Mouse (Mus musculus) ovary, postnatal 10 days (tissue): ENCODE results near the gene Slc24a2.

Experiments used
- DNase-seq: peaks from one replicate; pipeline ENCODE4 v3.0.0; 2022; ENCODE audit warnings: low spot score

Gene Slc24a2

DNA sequence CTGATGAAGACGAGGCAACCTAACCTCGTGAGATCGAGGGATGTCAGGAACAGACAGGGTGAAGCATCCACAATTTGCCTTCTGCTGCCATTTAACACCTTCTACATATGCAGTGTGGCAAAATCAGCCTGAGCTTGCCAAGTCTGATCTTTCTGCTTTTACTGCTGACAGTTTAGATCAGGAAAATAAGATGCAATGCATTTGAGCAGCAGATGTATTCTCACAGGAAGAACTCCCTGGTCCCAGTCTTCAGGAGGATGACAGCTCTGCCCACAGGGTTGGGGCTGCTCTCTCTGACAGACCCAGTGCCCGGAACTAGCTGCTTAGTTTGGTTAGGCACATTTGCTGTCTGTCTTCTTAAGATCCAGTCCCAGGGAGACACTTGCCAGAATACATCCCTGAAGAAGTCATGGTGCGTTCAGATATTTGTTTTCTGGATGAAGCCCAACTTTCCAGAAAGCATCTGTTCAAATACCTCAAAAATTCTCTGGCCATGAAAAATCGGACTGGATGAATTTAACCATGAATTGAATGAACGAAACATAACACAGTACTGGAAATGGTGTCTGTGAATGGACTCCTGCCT, 188.8 kb downstream of the Slc24a2 start:
- no peak for DNase-seq

DNA sequence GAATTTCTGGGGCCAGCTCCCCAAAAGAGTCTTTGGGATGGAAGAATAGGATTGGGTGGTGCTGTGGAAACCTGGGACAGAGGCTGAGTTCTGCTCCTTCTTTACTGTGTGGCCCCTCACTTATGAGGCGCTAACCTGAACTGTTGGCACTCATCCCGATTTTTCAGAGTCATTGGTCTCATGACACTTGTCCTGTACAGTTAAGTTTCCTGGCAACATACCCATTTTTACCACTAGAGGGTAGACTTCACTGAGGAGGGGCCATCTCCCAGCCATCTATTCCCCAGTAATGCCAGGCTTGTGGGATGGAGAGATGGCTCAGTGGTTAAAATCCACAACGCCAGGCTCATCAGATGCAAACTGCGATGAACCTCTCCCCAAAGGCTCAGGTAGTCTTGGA, 192.7 kb downstream of the Slc24a2 start:
- no peak for DNase-seq

DNA sequence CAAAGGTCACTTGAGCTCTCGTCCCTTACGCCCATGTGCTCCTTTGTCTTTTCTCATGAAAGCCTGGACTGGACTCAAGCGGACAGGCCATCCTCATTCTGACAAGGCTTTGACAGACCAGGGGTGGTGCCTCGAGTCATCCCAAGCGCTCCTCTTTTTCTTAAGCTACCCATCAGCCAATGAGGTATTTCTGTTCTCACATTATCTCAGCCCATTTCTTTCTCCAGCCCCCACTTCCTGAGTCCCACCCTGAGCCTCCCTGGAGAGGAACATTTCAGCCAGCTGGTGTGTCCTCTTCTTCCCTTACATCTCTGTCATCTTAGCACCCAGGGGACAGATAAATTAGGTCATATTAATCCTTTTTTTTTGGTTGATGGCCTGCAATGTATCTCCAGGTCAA, 193.8 kb downstream of the Slc24a2 start:
- no peak for DNase-seq

DNA sequence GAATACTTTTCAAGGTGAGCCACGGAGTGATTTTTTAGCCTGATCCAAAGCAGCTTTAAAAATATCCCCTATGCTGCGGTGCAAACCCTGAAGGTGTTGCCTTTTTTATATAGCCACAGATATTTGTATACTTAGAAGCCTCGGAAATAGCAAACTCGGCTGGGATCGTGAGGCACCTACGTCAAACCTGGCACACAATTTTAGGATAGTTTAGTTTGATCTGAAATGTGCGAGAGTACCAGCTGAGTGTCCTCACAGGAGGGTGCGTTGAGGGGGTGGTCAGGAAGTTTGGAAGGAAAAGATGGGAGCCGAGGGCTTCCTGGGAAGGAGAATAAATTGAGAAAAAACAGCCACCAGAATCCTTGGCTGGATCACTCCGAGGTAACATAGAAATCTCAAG, 194.6 kb downstream of the Slc24a2 start:
- no peak for DNase-seq

DNA sequence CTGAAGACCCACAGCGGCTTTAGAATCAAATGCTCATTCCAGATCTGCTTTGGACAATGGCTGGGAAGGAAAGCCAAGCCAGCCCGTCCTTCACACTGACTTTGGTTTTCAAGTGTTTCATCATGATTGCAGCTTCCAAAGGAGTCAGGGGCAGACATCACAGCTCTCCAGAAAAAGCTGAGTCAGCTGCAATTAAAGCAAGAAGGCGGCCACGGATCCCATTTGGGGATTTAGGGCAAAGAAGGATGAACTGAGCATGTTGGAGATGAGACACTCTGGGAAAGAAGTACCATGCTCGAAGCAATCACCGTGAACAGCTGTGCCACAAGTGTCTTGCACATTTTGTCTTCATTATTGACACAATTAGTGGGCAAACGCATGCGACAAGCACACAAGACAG, 197.6 kb downstream of the Slc24a2 start:
- no peak for DNase-seq

DNA sequence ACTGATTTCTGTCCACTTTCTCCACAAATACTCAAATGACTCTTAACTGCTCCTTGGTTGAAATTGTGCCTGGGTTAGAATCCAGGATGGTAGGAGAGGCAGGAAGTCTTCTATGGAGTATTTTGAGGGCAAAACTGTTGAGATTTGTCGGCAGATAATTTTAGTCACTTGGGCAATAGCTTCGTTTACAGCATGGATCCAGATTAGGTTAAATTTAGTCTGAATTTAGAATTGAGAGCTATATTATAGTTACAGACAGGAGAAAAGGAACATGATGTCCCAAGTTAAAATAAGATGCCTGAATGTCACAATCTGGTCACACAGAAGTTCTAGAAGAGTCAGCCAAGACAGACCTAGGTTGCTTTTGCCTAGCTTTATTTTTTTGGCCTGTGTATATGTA, 199.2 kb downstream of the Slc24a2 start:
- DNase-seq: no peak

DNA sequence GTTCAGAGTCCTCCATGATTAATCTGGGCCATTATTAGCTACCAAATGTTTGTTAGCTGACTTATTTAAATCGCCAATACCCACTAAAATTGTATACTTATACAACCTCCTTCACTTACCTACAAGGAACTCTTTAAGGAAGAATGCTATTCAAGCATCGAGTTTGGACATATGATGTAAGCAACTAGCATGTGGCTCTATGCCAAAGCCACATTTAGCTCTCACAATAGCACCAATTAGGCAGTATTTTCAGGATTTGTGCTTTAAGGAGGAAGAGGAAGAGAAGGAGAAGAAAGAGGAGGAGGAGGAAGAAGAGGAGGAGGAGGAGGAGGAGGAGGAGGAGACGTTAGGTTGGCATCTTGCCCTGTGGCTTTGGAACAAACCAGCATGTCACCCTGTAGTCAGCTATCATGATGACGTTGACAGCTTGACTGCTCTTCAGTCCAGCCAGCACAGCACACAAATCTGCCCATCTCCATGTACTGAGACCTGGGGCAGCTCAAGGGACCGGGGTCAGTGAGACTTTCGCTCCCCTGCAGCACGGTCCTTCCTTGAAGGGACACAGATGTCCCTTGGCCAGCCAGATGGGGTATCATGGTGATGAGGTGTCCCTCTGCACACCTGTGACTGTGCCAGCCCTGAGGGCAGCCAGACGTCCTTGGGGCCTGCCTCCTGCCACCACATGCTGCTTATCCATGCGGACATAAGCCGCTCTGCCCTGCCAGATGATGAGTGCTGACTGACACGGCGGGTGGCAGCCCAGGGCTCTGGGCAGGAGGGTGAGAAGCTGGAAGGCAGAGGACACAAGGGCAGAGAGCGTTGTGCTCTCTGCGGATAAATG, 203.7 kb downstream of the Slc24a2 start:
- no peak for DNase-seq

DNA sequence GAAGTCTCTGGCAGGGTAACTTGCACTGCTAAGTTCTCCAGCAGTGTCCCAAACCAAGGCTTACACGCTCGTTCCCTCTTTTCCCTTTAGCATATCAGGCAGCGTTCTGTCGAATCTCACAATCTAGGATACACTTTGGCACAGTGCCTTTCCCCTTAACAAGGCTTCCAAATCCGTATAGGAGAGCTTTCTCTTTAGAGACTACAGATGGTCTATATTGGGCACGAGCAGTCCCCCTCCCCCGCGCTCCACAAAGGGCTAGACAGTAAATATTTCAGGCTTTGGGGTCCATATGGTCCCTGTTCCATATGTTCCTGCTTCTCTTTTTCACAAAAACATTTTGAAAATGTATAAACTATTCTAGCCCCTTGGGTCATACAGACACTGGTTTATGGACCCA, 205.7 kb downstream of the Slc24a2 start:
- no peak for DNase-seq

DNA sequence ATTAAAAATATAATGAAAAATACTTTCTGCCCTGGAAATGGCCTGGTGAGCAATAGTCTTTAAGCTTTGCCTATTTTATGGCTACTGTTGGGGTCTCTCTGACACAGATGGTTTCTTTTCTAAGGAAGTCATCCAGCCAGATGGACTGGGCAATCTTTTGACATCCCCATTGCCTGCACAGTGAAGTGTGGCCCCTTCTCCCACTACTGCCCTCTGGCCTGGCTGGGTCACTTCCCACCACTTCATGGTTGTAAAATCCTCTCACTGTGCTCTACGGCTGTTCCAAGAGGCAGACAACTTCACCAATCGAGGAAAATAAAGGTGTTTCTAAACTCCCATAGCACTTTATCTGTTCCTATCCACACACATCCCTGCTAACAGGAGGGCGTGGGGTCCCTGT, 208.7 kb downstream of the Slc24a2 start:
- no peak for DNase-seq

DNA sequence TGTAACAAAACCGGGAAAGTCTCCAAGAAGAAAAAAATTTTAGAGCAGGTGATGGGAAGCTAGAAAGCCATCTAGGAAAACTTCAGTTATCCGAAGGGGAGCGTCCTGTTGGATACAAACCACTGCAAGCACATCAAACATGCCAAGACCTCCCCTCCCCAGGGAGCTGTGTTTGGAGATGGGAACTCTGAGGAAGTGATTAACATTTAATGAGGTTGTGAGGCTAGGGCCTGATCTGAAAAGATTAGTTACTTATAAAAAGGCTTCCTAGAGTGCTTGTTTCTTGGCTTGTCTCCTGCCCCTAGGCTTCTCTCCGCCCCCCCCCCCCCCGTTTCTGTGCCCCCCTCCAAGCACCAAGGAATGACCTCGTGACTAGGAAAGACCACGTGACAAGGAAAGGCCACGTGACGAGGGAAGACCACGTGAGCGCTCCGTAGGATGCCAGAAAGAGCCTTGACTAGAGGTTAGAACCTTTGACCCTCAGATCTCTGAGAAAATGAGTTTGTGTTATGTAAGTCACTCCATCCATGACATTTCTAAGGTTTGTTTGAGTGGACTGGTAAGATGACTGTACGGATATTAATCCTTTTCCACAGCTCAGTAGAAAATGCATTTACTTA, 210.7 kb downstream of the Slc24a2 start:
- no peak for DNase-seq

DNA sequence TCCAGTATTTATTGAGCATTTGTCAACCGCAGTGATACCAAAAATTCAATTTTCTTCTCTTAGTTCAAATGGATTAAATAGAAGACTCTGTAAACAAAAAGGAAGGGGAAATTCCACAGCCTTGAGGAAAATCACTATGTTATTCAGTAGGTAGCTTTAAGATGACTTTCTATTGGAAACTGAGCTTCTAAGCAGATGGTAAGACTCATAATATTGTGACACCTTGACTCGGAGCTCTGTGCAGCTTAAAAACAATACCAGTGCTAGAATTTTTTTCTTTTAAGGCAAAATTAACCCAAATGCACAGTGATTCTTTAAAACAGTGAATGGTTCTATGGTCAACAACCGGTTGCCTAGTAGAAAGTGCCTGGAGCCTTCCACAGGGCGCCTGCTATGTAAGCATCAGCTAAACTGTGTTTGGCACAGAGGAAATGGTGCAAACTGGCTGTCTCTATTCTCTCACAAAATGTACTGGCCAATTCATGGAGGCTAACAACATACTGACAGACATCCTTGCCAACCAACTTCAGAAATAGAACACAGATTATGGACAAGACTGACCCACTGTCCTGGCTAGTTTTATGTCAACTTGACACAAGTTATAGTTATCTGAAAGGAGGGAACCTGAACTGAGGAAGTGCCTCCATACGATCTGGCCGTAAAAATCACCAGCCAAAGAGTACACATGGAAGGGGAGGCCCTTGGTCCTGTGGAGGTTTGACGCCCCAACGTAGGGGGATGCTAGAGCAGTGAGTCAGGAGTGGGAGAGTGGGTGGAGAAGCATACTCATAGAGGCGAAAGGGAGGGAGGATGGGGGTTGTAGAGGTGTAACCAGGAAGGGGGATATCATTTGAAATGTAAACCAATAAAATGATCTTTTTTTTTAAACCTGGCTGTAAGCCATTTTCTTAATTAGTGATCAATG, 211.9 kb downstream of the Slc24a2 start:
- no peak for DNase-seq

DNA sequence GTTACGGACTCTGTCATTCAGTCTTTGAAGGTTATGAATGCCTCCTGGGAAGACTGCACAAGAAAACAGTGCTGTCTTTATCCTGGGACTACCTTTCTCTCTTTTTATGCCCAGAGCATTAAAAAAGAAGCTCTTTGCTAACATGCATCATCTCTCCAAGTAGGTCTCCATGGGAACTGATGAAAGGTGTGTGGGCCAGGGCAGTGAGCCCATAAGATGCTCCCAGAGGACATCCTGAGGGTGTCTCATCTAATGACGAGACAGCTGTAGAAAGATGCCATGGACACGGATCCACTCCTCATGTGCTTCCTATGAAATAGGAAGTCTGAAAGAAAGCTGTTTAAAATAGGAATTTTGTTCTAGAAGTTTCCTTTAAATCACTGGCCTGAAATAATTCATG, 212.8 kb downstream of the Slc24a2 start:
- DNase-seq: no peak

DNA sequence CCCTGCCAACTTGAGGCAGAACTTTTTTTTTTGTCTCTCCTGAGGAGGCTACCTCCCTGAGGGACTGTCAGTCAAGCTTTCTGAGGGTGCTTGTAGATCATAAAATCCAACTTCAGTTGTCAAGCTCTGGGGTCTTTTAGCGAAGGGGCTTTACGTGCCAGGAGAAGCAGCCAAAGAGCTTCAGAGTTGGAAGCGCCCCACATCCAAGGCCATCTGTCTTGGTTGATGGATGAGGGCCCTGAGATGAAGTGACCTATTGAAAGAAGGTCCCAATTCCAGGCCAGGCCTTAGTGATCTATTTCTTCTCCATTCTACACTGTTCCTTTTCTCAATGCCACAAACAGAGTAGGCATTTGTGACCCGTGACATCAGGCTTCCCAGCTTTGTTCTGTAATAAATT, 214.5 kb downstream of the Slc24a2 start:
- no peak for DNase-seq

DNA sequence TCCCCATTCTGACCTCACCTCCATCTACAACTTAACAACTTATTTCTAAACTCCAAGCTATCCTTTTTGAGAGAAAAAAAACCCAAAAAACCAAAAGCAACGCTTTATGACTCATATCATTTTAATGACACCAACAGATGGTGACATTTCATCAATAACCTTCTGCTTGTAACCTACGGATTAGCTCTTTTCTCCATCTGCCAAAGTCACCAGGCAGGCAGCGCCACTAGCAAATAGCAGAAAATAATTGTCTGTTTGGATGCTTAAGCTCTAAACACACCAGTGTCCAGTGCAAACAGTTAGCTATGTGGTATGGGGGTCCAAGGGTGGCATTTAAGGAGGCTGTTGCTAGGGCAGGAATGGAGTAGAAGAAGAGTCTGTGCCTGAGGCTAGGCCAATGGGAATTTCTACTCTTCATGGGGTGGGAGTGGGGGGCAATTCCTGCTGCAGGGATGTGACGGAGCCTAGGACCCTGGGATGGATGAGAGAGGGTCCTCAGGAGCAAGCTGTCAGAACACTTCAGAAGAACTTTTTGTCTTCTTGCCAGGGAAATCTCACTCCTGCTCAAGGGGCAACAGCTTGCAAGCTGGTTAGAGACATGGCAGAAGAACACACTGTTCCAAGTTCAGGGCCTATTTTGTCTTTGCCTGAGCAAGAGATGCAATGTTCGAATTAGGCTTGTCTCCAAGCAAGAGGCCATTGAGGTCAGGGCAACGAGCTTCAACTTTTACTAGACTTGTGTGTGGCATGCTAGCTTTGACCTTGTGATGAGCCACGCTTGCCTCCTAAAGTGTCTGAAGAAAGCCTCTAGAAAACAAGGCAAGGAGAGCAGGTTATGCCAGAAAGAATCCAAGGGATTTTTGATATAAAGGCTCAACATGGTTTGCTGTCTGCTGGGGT, 216.3 kb downstream of the Slc24a2 start:
- no peak for DNase-seq

DNA sequence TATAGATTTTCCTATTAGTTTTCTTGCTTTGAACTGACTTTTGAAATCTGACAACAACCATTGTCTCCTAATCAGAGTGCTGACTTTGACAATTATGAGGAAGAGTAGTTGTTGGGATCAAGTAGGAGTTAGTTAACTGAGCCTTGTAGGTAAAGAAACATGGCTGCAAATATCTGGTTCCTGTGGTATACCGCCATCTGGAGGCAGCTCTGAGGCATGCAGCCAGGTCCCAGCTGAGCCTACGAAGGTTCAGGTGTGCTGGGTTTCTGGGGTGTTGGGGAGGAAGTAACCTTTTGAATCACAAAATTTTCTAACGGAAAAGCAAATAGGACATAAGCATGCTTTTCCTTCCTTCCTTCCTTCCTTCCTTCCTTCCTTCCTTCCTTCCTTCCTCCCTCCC, 237.8 kb downstream of the Slc24a2 start:
- no peak for DNase-seq

DNA sequence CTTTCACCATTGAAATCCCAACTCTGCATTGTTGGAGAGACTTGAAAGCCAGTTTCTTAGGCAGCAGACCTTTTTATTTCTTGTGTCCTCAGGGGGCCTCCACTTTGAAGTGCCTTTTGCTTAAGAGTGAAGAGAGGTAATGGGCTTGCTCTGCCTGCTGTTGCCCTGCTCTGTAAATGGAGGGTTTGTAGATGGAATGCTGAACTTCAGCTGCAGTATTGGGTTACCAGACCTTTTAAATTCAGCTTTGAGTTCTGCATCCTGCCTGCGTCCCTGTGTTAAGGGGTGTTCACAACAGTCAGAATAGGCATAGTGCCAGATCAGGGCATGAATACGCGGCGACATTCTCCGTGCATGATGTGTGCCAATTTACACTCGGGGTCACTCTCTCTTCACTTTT, 241.0 kb downstream of the Slc24a2 start:
- DNase-seq: no peak

DNA sequence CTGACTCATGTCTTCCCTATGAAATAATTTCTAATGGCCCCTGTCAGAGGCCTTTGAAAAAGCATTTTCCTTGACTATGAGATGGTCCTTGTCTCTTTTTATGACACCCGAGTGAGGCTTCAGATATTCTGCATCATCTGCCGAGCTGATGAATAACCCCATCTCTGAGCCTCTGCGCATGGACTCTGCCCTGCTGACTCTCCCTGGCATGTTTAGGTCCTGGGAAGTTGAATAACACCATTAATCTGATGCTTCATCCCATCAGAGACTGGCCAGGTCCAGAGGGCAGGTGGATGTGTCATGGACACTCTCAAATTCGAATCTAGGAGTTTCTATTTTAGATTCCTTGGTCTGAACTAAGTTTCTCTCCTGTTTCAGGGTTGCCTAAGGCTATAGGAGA, 242.4 kb downstream of the Slc24a2 start:
- DNase-seq: no peak

DNA sequence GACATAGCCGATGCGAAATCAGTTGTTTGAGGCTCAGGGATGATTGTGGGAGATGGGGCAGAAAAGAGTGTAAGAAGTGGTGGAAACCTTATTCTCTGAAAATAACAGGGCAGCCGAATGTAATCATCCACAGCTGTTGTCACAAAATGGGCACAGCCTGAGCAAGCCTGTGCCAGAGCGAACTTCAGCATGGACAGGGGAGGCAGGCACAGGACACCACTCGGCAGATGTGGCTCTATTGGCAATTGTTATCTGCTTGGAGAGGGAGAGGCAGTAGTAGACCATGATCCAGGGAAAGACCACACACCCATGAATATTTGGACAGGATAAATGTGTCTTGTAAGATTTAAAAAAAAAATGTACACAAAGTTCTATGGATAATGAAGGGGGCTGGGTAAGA, 253.0 kb downstream of the Slc24a2 start:
- DNase-seq: no peak

DNA sequence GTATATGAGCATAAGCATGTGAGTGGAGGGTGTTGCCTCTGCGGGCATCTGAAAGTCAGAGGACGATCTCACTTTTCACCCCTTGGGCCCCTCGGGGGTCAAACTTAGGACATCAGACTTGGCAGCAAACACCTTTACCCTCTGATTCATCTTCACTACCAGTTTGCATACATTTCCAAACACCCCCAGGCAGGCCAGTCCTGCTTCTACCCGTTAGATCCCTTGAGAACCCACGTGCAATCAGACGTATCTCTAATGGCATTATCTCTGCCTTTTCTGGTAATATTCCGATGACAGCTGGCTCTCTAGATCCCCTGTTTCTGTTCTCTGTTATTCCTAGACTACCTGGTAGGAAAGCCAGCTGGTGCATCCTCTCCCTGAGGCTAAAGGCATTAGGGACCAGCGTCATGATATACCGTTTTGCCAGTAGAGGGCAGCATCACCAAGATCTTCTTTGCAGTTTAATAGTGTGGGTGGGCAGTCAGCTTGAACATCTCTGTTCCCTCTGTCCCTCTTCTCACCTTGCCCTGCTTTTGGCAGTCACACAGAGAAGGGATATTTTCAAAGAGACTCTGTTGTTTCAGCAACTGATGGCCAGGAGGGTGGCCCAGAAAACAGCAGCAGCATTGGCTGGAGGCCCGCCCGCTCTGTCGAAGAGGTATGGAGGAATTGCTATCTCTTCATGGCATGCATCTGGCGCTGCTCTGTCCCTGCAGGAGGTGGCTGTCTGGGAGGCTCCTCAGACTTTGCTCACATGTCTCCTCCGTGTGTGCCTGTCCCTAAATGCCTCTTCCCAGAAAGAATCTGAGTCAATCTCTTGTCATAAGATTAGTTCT, 272.5 kb downstream of the Slc24a2 start:
- peak; percentile 27 for DNase-seq

DNA sequence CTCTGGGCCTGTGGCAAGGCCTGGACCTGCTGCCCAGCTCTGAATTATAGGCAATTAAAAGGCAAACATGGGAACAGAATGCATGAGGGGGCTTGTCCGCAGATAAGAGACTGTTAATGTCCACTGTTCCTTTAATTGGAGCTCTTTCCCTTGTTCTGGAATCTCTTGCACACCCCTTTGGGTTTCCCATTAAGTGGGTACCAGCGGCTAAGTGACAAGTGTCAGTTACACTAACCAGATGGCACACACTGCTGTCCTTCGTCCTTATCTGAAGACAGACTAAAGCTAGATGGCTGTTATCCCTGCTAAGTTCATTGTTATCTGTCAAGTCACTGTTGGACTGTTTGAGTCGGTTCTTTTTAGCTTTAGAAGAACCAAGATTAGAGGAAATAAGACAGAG, 274.8 kb downstream of the Slc24a2 start:
- DNase-seq: no peak
